Mouse (Mus musculus): ENCODE data around the gene Ryr3.

GRCm38 (mm10) chr2:112913796-112914195 is 303.1 kb downstream of the Ryr3 start:
- TF ChIP-seq CTCF (IDR thresholded peaks at IDR 0.05; ENCODE audit: low read depth), result no peak
- no peak for TF ChIP-seq EP300 (optimal IDR thresholded peaks at IDR 0.05)
